Mouse (Mus musculus): ENCODE measurements around the gene Col6a4.

Gene Col6a4

GRCm38 (mm10) chr9:106096683-106097082 lies at the start of gene Col6a4:
TSS of gene Col6a4 (minus strand) at chr9:106096783.
- DNase-seq (ENCODE audit: low read depth, low spot score), result no peak

GRCm38 (mm10) chr9:106145582-106145981 lies 49.0 kb upstream of the Col6a4 start:
- no peak for DNase-seq (ENCODE audit: low read depth, low spot score)

GRCm38 (mm10) chr9:106144176-106144575 lies 47.6 kb upstream of the Col6a4 start:
- DNase-seq (ENCODE audit: low read depth, low spot score), result peak; percentile 17

- no peak for DNase-seq (ENCODE audit: low read depth, low spot score)
These were observed 45.4 kb upstream of the Col6a4 start for GRCm38 (mm10) chr9:106141955-106142354.

GRCm38 (mm10) chr9:106139763-106140162 lies 43.2 kb upstream of the Col6a4 start:
- DNase-seq (ENCODE audit: low read depth, low spot score), result no peak

- no peak for DNase-seq (ENCODE audit: low read depth, low spot score)
These were observed 41.2 kb upstream of the Col6a4 start for GRCm38 (mm10) chr9:106137671-106138216.

- no peak for DNase-seq (ENCODE audit: low read depth, low spot score)
These were observed 33.7 kb upstream of the Col6a4 start for GRCm38 (mm10) chr9:106130250-106130649.

- no peak for DNase-seq (ENCODE audit: low read depth, low spot score)
These were observed 32.5 kb upstream of the Col6a4 start for GRCm38 (mm10) chr9:106129072-106129471.

GRCm38 (mm10) chr9:106126786-106127251 lies 30.2 kb upstream of the Col6a4 start:
- no peak for DNase-seq (ENCODE audit: low read depth, low spot score)

- DNase-seq (ENCODE audit: low read depth, low spot score), result no peak
These were observed 27.0 kb upstream of the Col6a4 start for GRCm38 (mm10) chr9:106123599-106123998.

- no peak for DNase-seq (ENCODE audit: low read depth, low spot score)
These were observed 22.5 kb upstream of the Col6a4 start for GRCm38 (mm10) chr9:106119075-106119474.

- no peak for DNase-seq (ENCODE audit: low read depth, low spot score)
These were observed 19.3 kb upstream of the Col6a4 start for GRCm38 (mm10) chr9:106115801-106116424.

GRCm38 (mm10) chr9:106112770-106113423 lies 16.3 kb upstream of the Col6a4 start:
- peak; percentile 56 for DNase-seq (ENCODE audit: low read depth, low spot score)

GRCm38 (mm10) chr9:106106241-106106640 lies 9.7 kb upstream of the Col6a4 start:
- DNase-seq (ENCODE audit: low read depth, low spot score), result no peak

GRCm38 (mm10) chr9:106104401-106104800 lies 7.8 kb upstream of the Col6a4 start:
- no peak for DNase-seq (ENCODE audit: low read depth, low spot score)

GRCm38 (mm10) chr9:106101166-106101565 lies 4.6 kb upstream of the Col6a4 start:
- no peak for DNase-seq (ENCODE audit: low read depth, low spot score)

- no peak for DNase-seq (ENCODE audit: low read depth, low spot score)
These were observed 3.7 kb upstream of the Col6a4 start for GRCm38 (mm10) chr9:106100262-106100661.

- no peak for DNase-seq (ENCODE audit: low read depth, low spot score)
These were observed 2.9 kb upstream of the Col6a4 start for GRCm38 (mm10) chr9:106099379-106100021.

GRCm38 (mm10) chr9:106081528-106081927 lies 15.1 kb downstream of the Col6a4 start:
- no peak for DNase-seq (ENCODE audit: low read depth, low spot score)

GRCm38 (mm10) chr9:106080261-106081033 lies 16.1 kb downstream of the Col6a4 start:
- DNase-seq (ENCODE audit: low read depth, low spot score), result peak; percentile 32

GRCm38 (mm10) chr9:106077953-106078352 lies 18.6 kb downstream of the Col6a4 start:
- DNase-seq (ENCODE audit: low read depth, low spot score), result no peak

GRCm38 (mm10) chr9:106076234-106076633 lies 20.3 kb downstream of the Col6a4 start:
- no peak for DNase-seq (ENCODE audit: low read depth, low spot score)
